Mouse (Mus musculus) spleen, adult 2 months (tissue): ENCODE measurements around the gene Chrna9.

Experiments used
- CTCF ChIP-seq: fragments of 200-500 bp; IDR thresholded peaks from 2 replicates; pipeline ENCODE4 v1.5.1; 2011; ENCODE audit warnings: mild to moderate bottlenecking, inconsistent platforms; ENCODE audit not compliant: insufficient read depth, insufficient read length, insufficient replicate concordance; ENCODE audit errors: extremely low read depth
- POLR2A ChIP-seq: fragments of 200-500 bp; IDR thresholded peaks from 2 replicates; pipeline ENCODE4 v1.6.1; 2011; ENCODE audit warnings: low read depth, low read length, inconsistent platforms

GRCm38 (mm10) chr5:66000074-66000473 lies 65.4 kb downstream of the Chrna9 start:
- TF ChIP-seq CTCF (no peak), POLR2A (no peak)
